Mouse (Mus musculus): ENCODE results near the gene Rinl. TPM values are rescaled to one million over a fixed set of nuclear protein-coding genes. Genes with fewer than 3 reads are reported as not detected.

Rinl gene
- polyA plus RNA-seq, 1 experiment: 1.1 TPM

- Histone ChIP-seq H3K4me1 (ENCODE audit: control insufficient read depth, insufficient read depth, low read length) (no peaks in the 10 kb centered on the region), H3K27ac (ENCODE audit: control insufficient read depth, insufficient read depth, low read depth, low read length) (no peak overlapping the region), H3K4me3 (ENCODE audit: control insufficient read depth, low read depth, low read length) (no peak overlapping the region), H3K27me3 (ENCODE audit: control insufficient read depth, insufficient read depth, low read length) (no peaks in the 10 kb centered on the region), H3K36me3 (ENCODE audit: control insufficient read depth, insufficient read depth, low read length) (no peaks in the 10 kb centered on the region)
- TF ChIP-seq POLR2A (IDR thresholded peaks at IDR 0.05; ENCODE audit: control insufficient read depth, low read depth, low read length) (no peak), CTCF (IDR thresholded peaks at IDR 0.05; ENCODE audit: control insufficient read depth, insufficient read depth, insufficient replicate concordance, low read depth, low read length) (no peak)
Measured at GRCm38 (mm10) chr7:28847273-28847672, 58.5 kb downstream of the Rinl start.

Other genes with a start within 250 kb of the Rinl start
- gene Sycn, start 248.1 kb upstream of the Rinl start, polyA plus RNA-seq (2012; rRNA removed): 0.24 and 0.31 TPM in 2 replicates
- gene Nccrp1, start 241.7 kb upstream of the Rinl start, polyA plus RNA-seq (2012; rRNA removed): 0.62 and 0.70 TPM in 2 replicates
- gene Samd4b, start 190.8 kb upstream of the Rinl start, polyA plus RNA-seq (2012; rRNA removed): 234 and 246 TPM in 2 replicates
- 21.5 and 23.6 TPM in 2 replicates for gene Pak4, start 190.8 kb upstream of the Rinl start, polyA plus RNA-seq (2012; rRNA removed)
- gene Acp7, start 157.6 kb upstream of the Rinl start, polyA plus RNA-seq (2012; rRNA removed): 7.5 and 11.7 TPM in 2 replicates
- 15.8 and 16.3 TPM in 2 replicates for gene Fbxo27, start 96.1 kb upstream of the Rinl start, polyA plus RNA-seq (2012; rRNA removed)
- 7.2 and 8.1 TPM in 2 replicates for gene Fbxo17, start 72.2 kb upstream of the Rinl start, polyA plus RNA-seq (2012; rRNA removed)
- gene Mrps12, start 47.1 kb upstream of the Rinl start, polyA plus RNA-seq (2012; rRNA removed): 29.5 and 39.3 TPM in 2 replicates
- 12.5 and 13.6 TPM in 2 replicates for gene Sars2, start 47.0 kb upstream of the Rinl start, polyA plus RNA-seq (2012; rRNA removed)
- gene Ccer2, start 32.8 kb upstream of the Rinl start, polyA plus RNA-seq (2012; rRNA removed): not detected in 2 replicates
- 144 and 203 TPM in 2 replicates for gene Sirt2, start 22.2 kb upstream of the Rinl start, polyA plus RNA-seq (2012; rRNA removed)
- gene Nfkbib, start 21.5 kb upstream of the Rinl start, polyA plus RNA-seq (2012; rRNA removed): 134 and 152 TPM in 2 replicates
- gene Hnrnpl, start 19.6 kb downstream of the Rinl start, polyA plus RNA-seq (2012; rRNA removed): 162 and 200 TPM in 2 replicates
- gene Ech1, start 36.2 kb downstream of the Rinl start, polyA plus RNA-seq (2012; rRNA removed): 124 and 147 TPM in 2 replicates
- gene Lgals4, start 44.9 kb downstream of the Rinl start, polyA plus RNA-seq (2012; rRNA removed): 13.8 and 17.5 TPM in 2 replicates
- gene Lgals7, start 74.9 kb downstream of the Rinl start, polyA plus RNA-seq (2012; rRNA removed): 1.4 and 1.7 TPM in 2 replicates
- gene Capn12, start 92.5 kb downstream of the Rinl start, polyA plus RNA-seq (2012; rRNA removed): 0.14 and 0.17 TPM in 2 replicates
- 73.9 and 77.5 TPM in 2 replicates for gene Actn4, start 173.4 kb downstream of the Rinl start, polyA plus RNA-seq (2012; rRNA removed)
- 379 and 426 TPM in 2 replicates for gene Eif3k, start 192.9 kb downstream of the Rinl start, polyA plus RNA-seq (2012; rRNA removed)
- 58.8 and 83.2 TPM in 2 replicates for gene Map4k1, start 193.1 kb downstream of the Rinl start, polyA plus RNA-seq (2012; rRNA removed)

Data from testis, adult 2 months (tissue).